11 mouse cellular contexts compared by ENCODE assay signal in genomic region chr5:37051374-37052100, GRCm38 (mm10). TPM values are rescaled to one million over a fixed set of nuclear protein-coding genes. Genes with fewer than 3 reads are reported as not detected.
DNase-seq lines count a peak whose midpoint lies in the region; ATAC-seq and TF ChIP-seq lines count a peak whose summit lies in the region.
"Had no signal": no experiment of that assay in that cellular context is flagged by ENCODE, and none has a peak within 500 bp of the region (broad histone marks: within the 10 kb centered on the region; RNA-seq: fewer than 3 reads in every experiment).

No protein-coding gene starts in this region.

- peak overlapping the region; percentile 48 for H3K4me3 ChIP-seq in spleen, adult 2 months (ENCODE audit: extremely low read depth, insufficient read depth, insufficient read length)
- peak overlapping the region; percentile 37 for H3K4me3 ChIP-seq in intestine, postnatal 0 days (ENCODE audit: low read depth, low read length)

- POLR2A ChIA-PET in Patski (lab: Charles Lee) = no interaction called here

- DNase-seq in spleen, adult 2 months (ENCODE audit: low read depth in 1 of 2, low spot score in 2 of 2) = no peak
- no peak for DNase-seq in spleen, adult 12 weeks (ENCODE audit: low spot score)
- peak; percentile 10 for DNase-seq in Patski (ENCODE audit: low read depth, low spot score)
- DNase-seq in splenic B cell, adult 2 months (ENCODE audit: low read depth, low spot score) = peak; percentile 50
- DNase-seq in cerebellum, postnatal 10 days = no peak
- DNase-seq in right cerebral cortex, postnatal 14 days = no peak
- DNase-seq in cerebellum, postnatal 36 days = no peak

- 8% methylated on average over 16 of the region's 16 CpGs for WGBS in spleen, adult 2 months
- WGBS in intestine, postnatal 0 days = 38% methylated on average over 16 of the region's 16 CpGs

- TF ChIP-seq POLR2A in spleen, adult 2 months (IDR thresholded peaks at IDR 0.05; ENCODE audit: low read depth, low read length) = no peak

- no peaks in the 10 kb centered on the region for H3K27me3 ChIP-seq in spleen, adult 2 months (ENCODE audit: control insufficient read depth, insufficient read depth, low read length)
- H3K27me3 ChIP-seq in Patski = no peaks in the 10 kb centered on the region
- H3K27me3 ChIP-seq in intestine, postnatal 0 days (replicated peaks; ENCODE audit: control insufficient read depth, insufficient read depth, low read length) = no peaks in the 10 kb centered on the region
- H3K27me3 ChIP-seq in splenic B cell, adult 2 months (ENCODE audit: control insufficient read depth, insufficient read depth, low read length, poor library complexity, severe bottlenecking) = no peaks in the 10 kb centered on the region

- peak overlapping the region; percentile 91 for H3K27ac ChIP-seq in spleen, adult 2 months (ENCODE audit: insufficient read depth, low read length)
- peak overlapping the region; percentile 70 for H3K27ac ChIP-seq in intestine, postnatal 0 days (ENCODE audit: low read depth, low read length)
- H3K27ac ChIP-seq: hindbrain, postnatal 0 days had no signal

- no peak for TF ChIP-seq CTCF in spleen, adult 2 months (IDR thresholded peaks at IDR 0.05; ENCODE audit: extremely low read depth, insufficient read depth, insufficient read length, insufficient replicate concordance)
- no peak for TF ChIP-seq CTCF in Patski (IDR thresholded peaks at IDR 0.05)
- TF ChIP-seq CTCF in intestine, postnatal 0 days (IDR thresholded peaks at IDR 0.05; ENCODE audit: low read depth) = no peak

- CTCF ChIA-PET in Patski (lab: Charles Lee) = interaction anchor here (1.0 kb wide), 1 partner anchor 10 kb away, joined by 3 read pairs; no protein-coding TSS in a partner anchor

- no peaks in the 10 kb centered on the region for H3K36me3 ChIP-seq in spleen, adult 2 months (ENCODE audit: control insufficient read depth, insufficient read depth, low read length)
- no peaks in the 10 kb centered on the region for H3K36me3 ChIP-seq in intestine, postnatal 0 days (ENCODE audit: control insufficient read depth, insufficient read depth)
- H3K36me3 ChIP-seq in splenic B cell, adult 2 months (ENCODE audit: control insufficient read depth, insufficient read depth, low read length, poor library complexity, severe bottlenecking) = 0 out of 2 replicates have a peak, but pooled peaks cover 1% of the 10 kb centered on the region

- H3K9ac ChIP-seq in intestine, postnatal 0 days (ENCODE audit: low read depth, low read length) = peak overlapping the region; percentile 42

- in situ Hi-C loops in Patski (cut with MboI; ENCODE audit: low pct_unique_long_range_greater_than_20kb) = no loop called here

- no peaks in the 10 kb centered on the region for H3K9me3 ChIP-seq in intestine, postnatal 0 days (ENCODE audit: control insufficient read depth)

- no peak for ATAC-seq in Patski
- no peak for ATAC-seq in intestine, postnatal 0 days

- H3K4me2 ChIP-seq in intestine, postnatal 0 days (replicated peaks; ENCODE audit: low read depth) = peak overlapping the region; percentile 63

- peaks cover 53% of the 10 kb centered on the region for H3K4me1 ChIP-seq in spleen, adult 2 months (ENCODE audit: control insufficient read depth, insufficient read depth, insufficient read length)
- no peaks in the 10 kb centered on the region for H3K4me1 ChIP-seq in intestine, postnatal 0 days (replicated peaks; ENCODE audit: control insufficient read depth, insufficient read depth, low read length)

RNA-seq across cellular contexts. Expression of gene Gm1043, which starts 33.6 kb away (rescaled TPM):
- 2.7 and 3.0 TPM in 2 replicates for polyA plus RNA-seq in spleen, adult 2 months (2012; rRNA removed)
- polyA plus RNA-seq in Patski (2021) = not detected
- polyA plus RNA-seq in intestine, postnatal 0 days (2015; fragmentation: Nextera tagmentation; extraction: Ambion mirVana) = 0.03 TPM in 1 of 2 replicates, not detected in the other
- polyA plus RNA-seq: heart, embryonic 14.5 days; lung, embryonic 16.5 days had no signal

Comparison
In these comparisons a context has a peak if more than half of its experiments do, and no peak if none do; other contexts are left out.
1. DNase-seq: peak in Patski (single experiment) and splenic B cell, adult 2 months (single experiment); none in spleen, adult 2 months (0 of 2), spleen, adult 12 weeks (single experiment), cerebellum, postnatal 10 days (0 of 2), right cerebral cortex, postnatal 14 days (single experiment) and cerebellum, postnatal 36 days (0 of 2).